Mouse (Mus musculus): ENCODE measurements at regions not wholly inside any gene's neighbourhood (a gene's known extent, or its start where the extent isn't known, plus 50 kb on each side); places are given as distances from the start of the nearest gene placed in this dataset.
A peak's percentile ranks its signal among the peaks of the same experiment; 100 is the strongest.

DNA sequence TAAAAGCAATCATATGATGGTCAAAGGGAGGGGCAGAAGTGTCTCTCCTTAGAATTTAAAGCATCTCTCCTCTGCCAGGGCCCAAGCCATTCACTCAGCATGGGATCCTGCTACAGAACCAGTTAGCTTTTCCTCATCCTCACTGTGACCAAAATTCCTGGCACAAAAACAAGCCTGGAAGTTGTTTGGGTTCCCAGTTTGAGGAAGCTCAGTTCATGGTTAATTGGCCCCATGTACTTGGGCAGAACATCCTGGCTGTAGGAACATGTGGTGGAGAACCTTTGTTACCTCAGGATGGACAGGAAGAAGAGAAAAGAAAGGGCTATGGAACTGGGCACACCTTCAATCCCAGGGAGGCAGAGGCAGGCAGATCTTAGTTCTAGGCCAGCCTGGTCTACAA is 52.4 kb upstream of the Mfge8 start:
- H3K36me3 ChIP-seq (replicated peaks) = no peaks in the 10 kb centered on the region
- no peak overlapping the region for H3K4me3 ChIP-seq
- H3K4me1 ChIP-seq = peaks cover 8% of the 10 kb centered on the region; the same call in 1 of the 2 replicates
- H3K9me3 ChIP-seq = no peaks in the 10 kb centered on the region
- no peak for DNase-seq (ENCODE audit: low spot score)
- H3K27ac ChIP-seq (replicated peaks) = no peak overlapping the region
- no peaks in the 10 kb centered on the region for H3K27me3 ChIP-seq (replicated peaks; ENCODE audit: low read depth, poor library complexity, severe bottlenecking)

DNA sequence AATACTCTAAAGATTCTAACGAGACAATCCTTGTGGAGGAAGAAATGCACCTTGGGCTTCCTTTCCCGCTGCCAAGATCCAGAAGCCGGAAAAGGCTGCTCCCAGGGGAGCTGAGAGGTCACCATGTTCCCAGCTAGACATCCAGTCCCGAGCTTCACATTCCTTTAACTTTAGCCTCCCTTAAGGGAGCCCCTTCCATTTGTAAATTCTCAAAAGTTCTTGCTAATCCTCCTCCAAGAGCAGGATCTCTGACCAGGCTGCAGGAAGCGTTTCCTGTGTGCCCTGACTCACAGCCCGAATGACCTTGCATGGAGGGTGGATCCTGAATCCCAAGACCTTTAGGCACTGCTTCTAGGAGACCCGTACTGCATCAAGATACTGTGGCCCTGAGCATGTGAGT is 53.5 kb upstream of the Mfge8 start:
- no peaks in the 10 kb centered on the region for H3K9me3 ChIP-seq
- H3K27me3 ChIP-seq (replicated peaks; ENCODE audit: low read depth, poor library complexity, severe bottlenecking) = no peaks in the 10 kb centered on the region
- WGBS = 58% methylated on average over 7 of the region's 7 CpGs
- peaks cover 12% of the 10 kb centered on the region; the same call in 1 of the 2 replicates for H3K4me1 ChIP-seq
- H3K4me3 ChIP-seq = no peak overlapping the region
- no peaks in the 10 kb centered on the region for H3K36me3 ChIP-seq (replicated peaks)
- H3K27ac ChIP-seq (replicated peaks) = 0 out of 2 replicates have a peak overlapping the region, but pooled peaks have one; percentile 30
- no peak for DNase-seq (ENCODE audit: low spot score)

DNA sequence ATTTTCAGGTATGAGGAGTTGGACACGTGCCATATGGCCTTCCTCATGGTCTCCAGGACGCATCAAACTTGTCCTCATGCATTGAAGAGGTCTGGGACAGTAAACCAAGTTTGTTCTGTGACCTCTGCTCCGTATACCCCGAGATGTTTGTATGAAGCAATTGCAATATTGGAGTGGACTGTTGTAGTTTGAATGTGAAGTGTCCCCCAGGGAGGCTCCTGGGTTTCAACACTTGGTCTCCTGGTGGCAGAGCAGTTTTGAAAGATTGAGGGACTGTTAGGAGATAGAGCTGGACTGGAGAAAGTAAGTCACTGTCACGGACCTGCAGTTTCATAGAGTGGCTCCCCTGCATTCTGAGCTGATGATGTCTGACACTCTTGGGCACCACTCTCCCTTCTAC is 54.6 kb upstream of the Mfge8 start:
- Histone ChIP-seq H3K4me1 (peaks cover 12% of the 10 kb centered on the region; the same call in 1 of the 2 replicates), H3K9me3 (no peaks in the 10 kb centered on the region), H3K27me3 (replicated peaks; ENCODE audit: low read depth, poor library complexity, severe bottlenecking) (no peaks in the 10 kb centered on the region), H3K4me3 (no peak overlapping the region), H3K36me3 (replicated peaks) (no peaks in the 10 kb centered on the region), H3K27ac (replicated peaks) (no peak overlapping the region)
- 83% methylated on average over 5 of the region's 5 CpGs for WGBS
- no peak for DNase-seq (ENCODE audit: low spot score)

DNA sequence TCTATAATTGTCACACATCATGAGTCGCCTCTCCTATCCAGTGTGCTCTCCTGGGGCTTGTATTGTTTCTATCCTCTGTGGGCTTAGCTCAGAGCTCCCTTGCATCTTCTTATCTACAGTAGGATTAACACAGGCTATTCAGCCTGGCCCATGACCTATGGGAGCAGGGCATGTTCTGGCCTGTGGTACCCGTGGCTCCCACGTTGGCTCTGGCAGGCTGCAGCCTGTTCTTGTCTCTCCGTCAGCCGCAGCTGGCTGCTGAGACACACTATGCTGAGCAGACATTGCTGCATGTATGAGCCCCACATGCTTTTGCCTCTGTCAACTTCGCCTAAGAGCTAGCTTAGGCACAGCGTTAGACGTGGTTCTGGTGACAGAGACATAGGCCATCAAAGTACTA is 58.3 kb upstream of the Mfge8 start:
- Histone ChIP-seq H3K4me3 (no peak overlapping the region), H3K27me3 (replicated peaks; ENCODE audit: low read depth, poor library complexity, severe bottlenecking) (no peaks in the 10 kb centered on the region), H3K36me3 (replicated peaks) (no peaks in the 10 kb centered on the region), H3K9me3 (no peaks in the 10 kb centered on the region), H3K4me1 (peaks cover 31% of the 10 kb centered on the region), H3K27ac (replicated peaks) (no peak overlapping the region; the same call in 1 of the 2 replicates)
- DNase-seq (ENCODE audit: low spot score) = peak; percentile 46
- 66% methylated on average over 8 of the region's 8 CpGs for WGBS

DNA sequence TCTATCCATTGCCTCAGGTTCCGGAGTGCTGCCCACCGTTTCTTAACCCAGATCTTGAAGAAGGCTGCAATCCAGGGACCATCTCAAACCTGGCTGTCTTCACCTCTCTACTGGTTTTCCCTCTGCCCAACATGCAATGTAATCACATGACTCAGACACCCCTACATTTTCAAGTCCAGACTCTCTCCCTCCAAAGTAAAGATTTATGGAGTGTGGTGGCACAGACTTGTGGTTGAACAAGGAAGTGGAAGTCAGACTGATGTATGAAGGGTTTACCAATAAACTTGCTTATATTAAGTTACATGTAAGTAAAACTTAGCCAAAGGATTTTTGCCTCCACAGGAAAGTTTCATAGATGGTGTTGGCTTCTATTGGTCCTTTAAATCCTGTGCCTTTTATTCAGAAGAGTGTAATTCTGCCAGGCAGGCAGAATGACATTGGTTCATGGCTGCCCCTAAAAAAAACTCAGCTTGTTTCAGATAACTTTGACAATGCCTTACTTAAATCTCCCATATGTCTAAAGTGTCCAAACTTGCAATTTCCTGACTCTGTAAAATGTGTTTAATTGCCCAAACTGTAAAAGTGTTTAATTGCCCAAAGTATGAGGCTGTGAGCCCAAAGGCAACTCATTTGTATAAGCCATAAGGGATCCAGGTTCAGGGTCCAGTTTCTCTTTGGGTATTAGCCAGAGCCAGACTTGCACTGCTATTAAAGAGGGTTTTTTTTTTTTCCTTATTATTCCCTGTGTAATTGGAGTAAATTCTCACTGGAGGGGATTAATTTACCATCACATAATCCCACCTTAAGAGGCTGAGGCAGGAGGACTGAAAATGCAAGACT is 61.7 kb upstream of the Mfge8 start:
- Histone ChIP-seq H3K4me3 (no peak overlapping the region), H3K27me3 (replicated peaks; ENCODE audit: low read depth, poor library complexity, severe bottlenecking) (no peaks in the 10 kb centered on the region), H3K27ac (replicated peaks) (no peak overlapping the region), H3K4me1 (peaks cover 23% of the 10 kb centered on the region), H3K36me3 (replicated peaks) (no peaks in the 10 kb centered on the region), H3K9me3 (no peaks in the 10 kb centered on the region)
- DNase-seq (ENCODE audit: low spot score) = no peak
- 92% methylated on average over 2 of the region's 2 CpGs for WGBS

GRCm38 (mm10) chr7:79211287-79211976 is 61.6 kb upstream of the Abhd2 start:
- Histone ChIP-seq H3K27me3 (replicated peaks; ENCODE audit: low read depth, poor library complexity, severe bottlenecking) (no peaks in the 10 kb centered on the region), H3K36me3 (replicated peaks) (no peaks in the 10 kb centered on the region), H3K9me3 (peaks cover 3% of the 10 kb centered on the region; the same call in 1 of the 2 replicates), H3K4me1 (peaks cover 23% of the 10 kb centered on the region), H3K4me3 (no peak overlapping the region), H3K27ac (replicated peaks) (no peak overlapping the region; the same call in 1 of the 2 replicates)
- WGBS = 15% methylated on average over 9 of the region's 9 CpGs
- peak; percentile 57 for DNase-seq (ENCODE audit: low spot score)

- 86% methylated on average over 3 of the region's 3 CpGs for WGBS
- H3K4me1 ChIP-seq = peaks cover 20% of the 10 kb centered on the region
- H3K36me3 ChIP-seq (replicated peaks) = no peaks in the 10 kb centered on the region
- no peak overlapping the region for H3K4me3 ChIP-seq
- no peak overlapping the region for H3K27ac ChIP-seq (replicated peaks)
- H3K27me3 ChIP-seq (replicated peaks; ENCODE audit: low read depth, poor library complexity, severe bottlenecking) = no peaks in the 10 kb centered on the region
- no peak for DNase-seq (ENCODE audit: low spot score)
- H3K9me3 ChIP-seq = peaks cover 9% of the 10 kb centered on the region; the same call in 1 of the 2 replicates
Observed at GRCm38 (mm10) chr7:79212231-79212630, 60.8 kb upstream of the Abhd2 start.

DNA sequence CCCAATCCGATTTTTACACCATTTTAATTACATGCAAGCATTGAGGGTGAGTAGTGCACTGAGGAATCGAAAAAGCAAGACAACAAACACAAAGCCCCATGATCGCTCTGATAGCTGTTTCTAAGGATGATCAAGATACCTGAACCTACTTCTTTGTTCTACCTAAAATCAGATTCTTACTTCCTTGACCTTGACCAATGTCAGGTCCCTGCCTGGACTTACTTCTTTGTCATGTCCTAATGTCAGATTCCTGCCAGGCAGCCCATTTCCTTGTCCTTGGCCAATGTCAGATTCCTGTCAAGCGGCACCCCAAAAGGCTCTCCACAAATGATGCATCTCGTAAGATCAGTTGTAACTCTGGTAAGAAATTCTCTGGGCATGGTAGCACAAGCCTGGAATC is 58.0 kb upstream of the Abhd2 start:
- H3K27ac ChIP-seq (replicated peaks) = no peak overlapping the region
- H3K36me3 ChIP-seq (replicated peaks) = no peaks in the 10 kb centered on the region
- WGBS = 92% methylated on average over 5 of the region's 5 CpGs
- peaks cover 9% of the 10 kb centered on the region; the same call in 1 of the 2 replicates for H3K9me3 ChIP-seq
- no peak for DNase-seq (ENCODE audit: low spot score)
- no peak overlapping the region for H3K4me3 ChIP-seq
- H3K27me3 ChIP-seq (replicated peaks; ENCODE audit: low read depth, poor library complexity, severe bottlenecking) = no peaks in the 10 kb centered on the region
- peaks cover 19% of the 10 kb centered on the region for H3K4me1 ChIP-seq

DNA sequence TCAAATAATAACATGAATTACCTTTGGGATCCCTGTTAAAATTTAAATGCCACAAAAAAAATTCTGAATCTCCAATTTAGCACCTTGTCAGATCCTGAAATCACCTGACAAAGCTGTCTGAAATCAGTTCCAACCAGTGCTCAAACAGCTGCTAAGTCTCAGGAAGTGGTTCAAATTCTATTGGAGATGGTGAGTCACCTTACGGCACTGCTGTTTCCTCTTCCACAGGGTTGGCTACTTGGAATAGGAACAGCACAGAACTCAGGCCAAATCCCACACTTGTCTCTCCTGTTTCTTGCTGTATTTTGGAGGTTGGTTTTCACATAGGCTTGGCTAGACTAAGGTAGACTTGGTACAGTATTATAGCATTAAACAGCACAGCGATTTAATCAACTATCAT is 55.8 kb upstream of the Abhd2 start:
- H3K27ac ChIP-seq (replicated peaks) = no peak overlapping the region
- 84% methylated on average over 2 of the region's 2 CpGs for WGBS

GRCm38 (mm10) chr7:79222626-79223335 is 50.2 kb upstream of the Abhd2 start:
- peaks cover 4% of the 10 kb centered on the region; the same call in 1 of the 2 replicates for H3K4me1 ChIP-seq
- WGBS = 82% methylated on average over 9 of the region's 9 CpGs
- H3K9me3 ChIP-seq = no peaks in the 10 kb centered on the region
- H3K27me3 ChIP-seq (replicated peaks; ENCODE audit: low read depth, poor library complexity, severe bottlenecking) = no peaks in the 10 kb centered on the region
- no peaks in the 10 kb centered on the region for H3K36me3 ChIP-seq (replicated peaks)
- no peak for DNase-seq (ENCODE audit: low spot score)
- H3K27ac ChIP-seq (replicated peaks) = no peak overlapping the region
- H3K4me3 ChIP-seq = no peak overlapping the region

More for the DNA sequence above, 55.8 kb upstream of the Abhd2 start:
- H3K27me3 ChIP-seq (replicated peaks; ENCODE audit: low read depth, poor library complexity, severe bottlenecking) = no peaks in the 10 kb centered on the region
- no peaks in the 10 kb centered on the region for H3K4me1 ChIP-seq
- no peak overlapping the region for H3K4me3 ChIP-seq
- DNase-seq (ENCODE audit: low spot score) = no peak
- H3K36me3 ChIP-seq (replicated peaks) = no peaks in the 10 kb centered on the region
- peaks cover 9% of the 10 kb centered on the region; the same call in 1 of the 2 replicates for H3K9me3 ChIP-seq
